Mouse (Mus musculus) limb, embryonic 11.5 days (tissue): ENCODE results near the gene Ankdd1a. TPM values are rescaled to one million over a fixed set of nuclear protein-coding genes. Genes with fewer than 3 reads are reported as not detected.

Experiments used
- ATAC-seq: fragments of 200-750 bp; cut with Nextera tagmentation; 2 replicates; pipeline ENCODE4 v1.8.0; 2017; ENCODE audit warnings: low read depth; ENCODE audit not compliant: insufficient number of reproducible peaks, low FRiP score, low TSS enrichment
- DNase-seq: peaks from one replicate; pipeline ENCODE4 v3.0.0-alpha.2; 2015; ENCODE audit warnings: low spot score
- H3K27ac ChIP-seq: fragments of 300-500 bp; sonication (generic); replicated peaks from 2 replicates; pipeline ENCODE4 v1.5.1; 2014; ENCODE audit warnings: low read depth, mild to moderate bottlenecking, low read length
- H3K27me3 ChIP-seq: fragments of 300-500 bp; sonication (generic); 2 replicates; pipeline ENCODE4 v1.6.1; 2014; ENCODE audit warnings: mild to moderate bottlenecking, low read length, mixed read lengths; ENCODE audit not compliant: control insufficient read depth, insufficient read depth
- H3K36me3 ChIP-seq: fragments of 300-500 bp; sonication (generic); 2 replicates; pipeline ENCODE4 v1.6.1; 2014; ENCODE audit warnings: mild to moderate bottlenecking, low read length, moderate library complexity, mixed read lengths; ENCODE audit not compliant: control insufficient read depth, insufficient read depth
- H3K4me1 ChIP-seq: fragments of 300-500 bp; sonication (generic); 2 replicates; pipeline ENCODE4 v1.6.1; 2014; ENCODE audit warnings: low read length, mixed read lengths; ENCODE audit not compliant: control insufficient read depth, insufficient read depth
- H3K4me2 ChIP-seq: fragments of 300-500 bp; sonication (generic); 2 replicates; pipeline ENCODE4 v1.6.1; 2014; ENCODE audit warnings: low read depth, mild to moderate bottlenecking, moderate library complexity; ENCODE audit not compliant: severe bottlenecking
- H3K4me3 ChIP-seq: fragments of 300-500 bp; sonication (generic); 2 replicates; pipeline ENCODE4 v1.5.1; 2014; ENCODE audit warnings: low read depth, low read length
- H3K9ac ChIP-seq: fragments of 300-500 bp; sonication (generic); 2 replicates; pipeline ENCODE4 v1.6.1; 2014; ENCODE audit warnings: mild to moderate bottlenecking, low read length
- H3K9me3 ChIP-seq: fragments of 300-500 bp; sonication (generic); 2 replicates; pipeline ENCODE4 v1.6.1; 2016; ENCODE audit warnings: low read length; ENCODE audit not compliant: control insufficient read depth
- WGBS: fragments of 180-500 bp; shearing (Covaris S2); extraction: QIAGEN DNeasy Blood & Tissue Kit; methylation state at CpG from one replicate; pipeline ENCODE4 v1.1.7; 2014; 5-methylcytosine and 5-hydroxymethylcytosine counted together
- polyA plus RNA-seq: library from polyadenylated mRNA; unstranded; fragments of >200 nt; fragmentation: Nextera tagmentation; extraction: Ambion mirVana; gene quantifications from 2 replicates; pipeline ENCODE4 v1.2.1, GENCODE M21; 2014

Ankdd1a gene
- polyA plus RNA-seq, 1 experiment from 2014 or later = not detected

DNA sequence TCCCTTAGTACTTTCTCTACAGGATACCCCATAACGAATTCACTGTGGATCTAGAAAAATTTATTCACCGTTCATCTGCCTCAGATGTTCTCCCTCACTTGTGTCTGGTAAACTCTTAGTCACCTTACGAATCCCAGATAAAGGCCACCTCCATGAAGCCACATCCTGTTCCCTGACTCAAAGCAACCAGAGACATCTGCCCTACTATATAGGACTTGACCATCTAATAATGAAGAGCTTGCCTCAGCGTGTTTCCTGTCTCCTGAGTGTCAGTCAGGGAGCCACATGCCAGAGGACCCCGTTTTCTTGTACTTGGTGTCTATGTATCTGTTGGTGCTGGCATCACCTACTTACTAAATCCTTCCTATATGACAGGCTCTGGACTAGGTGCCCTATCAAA lies 29.6 kb upstream of the Ankdd1a start:
- no peaks in the 10 kb centered on the region for H3K27me3 ChIP-seq
- no peak overlapping the region for H3K27ac ChIP-seq
- H3K4me1 ChIP-seq = peaks cover 11% of the 10 kb centered on the region
- no peaks in the 10 kb centered on the region for H3K36me3 ChIP-seq
- H3K4me2 ChIP-seq = no peak overlapping the region
- 87% methylated on average over 5 of the region's 5 CpGs for WGBS
- H3K9ac ChIP-seq = no peak overlapping the region
- no peak for ATAC-seq
- no peak for DNase-seq
- H3K9me3 ChIP-seq = no peaks in the 10 kb centered on the region
- H3K4me3 ChIP-seq = no peak overlapping the region

DNA sequence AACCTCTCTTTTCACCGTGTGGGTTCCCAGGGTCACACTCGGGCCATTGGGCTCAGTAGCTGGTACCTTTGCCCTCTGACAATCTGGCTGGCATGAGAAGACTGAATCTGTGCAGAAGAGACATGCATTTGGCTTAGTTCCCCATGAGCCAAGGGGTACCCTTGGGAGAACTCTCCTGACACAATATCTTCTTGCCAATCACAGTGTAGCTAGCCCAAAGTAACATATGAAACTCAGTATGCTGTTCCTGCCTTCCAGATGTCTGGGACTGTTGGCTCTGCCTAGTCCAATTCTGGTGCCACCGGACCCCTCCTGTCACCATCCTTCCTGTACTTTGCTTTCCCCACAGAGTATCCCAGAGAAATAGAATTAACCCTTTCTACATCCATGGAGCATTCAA lies 29.1 kb upstream of the Ankdd1a start:
- no peak overlapping the region for H3K4me3 ChIP-seq
- no peak overlapping the region for H3K4me2 ChIP-seq
- WGBS = 89% methylated on average over 3 of the region's 3 CpGs
- H3K27ac ChIP-seq = no peak overlapping the region
- DNase-seq = no peak
- H3K4me1 ChIP-seq = peaks cover 10% of the 10 kb centered on the region
- no peak overlapping the region for H3K9ac ChIP-seq
- no peaks in the 10 kb centered on the region for H3K36me3 ChIP-seq
- H3K27me3 ChIP-seq = no peaks in the 10 kb centered on the region
- H3K9me3 ChIP-seq = no peaks in the 10 kb centered on the region
- ATAC-seq = no peak

DNA sequence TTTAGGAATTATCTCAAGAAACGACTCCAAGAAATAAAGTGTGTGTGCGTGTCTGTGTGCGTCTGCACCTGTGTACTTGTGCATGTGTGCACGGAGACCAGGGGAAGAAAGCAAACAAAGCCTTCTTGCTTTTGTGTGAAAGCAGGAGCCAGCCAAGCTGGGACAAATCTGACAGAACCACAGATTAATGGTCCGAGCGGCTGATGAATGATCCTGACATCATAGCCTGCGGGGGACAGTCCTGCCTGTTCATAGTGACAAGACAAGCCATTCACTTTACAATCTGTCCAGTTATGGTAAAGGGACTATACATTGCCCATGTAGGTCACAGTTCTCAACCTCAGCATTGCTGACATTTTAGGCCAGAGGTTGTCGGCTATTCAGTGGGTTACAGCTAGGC lies 28.3 kb upstream of the Ankdd1a start:
- H3K9me3 ChIP-seq = no peaks in the 10 kb centered on the region
- no peak for ATAC-seq
- peaks cover 10% of the 10 kb centered on the region for H3K4me1 ChIP-seq
- H3K27ac ChIP-seq = no peak overlapping the region
- WGBS = 88% methylated on average over 8 of the region's 8 CpGs
- H3K4me3 ChIP-seq = no peak overlapping the region
- no peak overlapping the region for H3K4me2 ChIP-seq
- H3K36me3 ChIP-seq = no peaks in the 10 kb centered on the region
- H3K9ac ChIP-seq = no peak overlapping the region
- no peaks in the 10 kb centered on the region for H3K27me3 ChIP-seq
- no peak for DNase-seq

GRCm38 (mm10) chr9:65547844-65548243 lies 27.9 kb upstream of the Ankdd1a start:
- DNase-seq = no peak
- H3K4me1 ChIP-seq = peaks cover 10% of the 10 kb centered on the region
- H3K9me3 ChIP-seq = no peaks in the 10 kb centered on the region
- H3K27ac ChIP-seq = no peak overlapping the region
- no peaks in the 10 kb centered on the region for H3K27me3 ChIP-seq
- H3K36me3 ChIP-seq = no peaks in the 10 kb centered on the region
- no peak overlapping the region for H3K4me2 ChIP-seq
- no peak for ATAC-seq
- WGBS = 81% methylated on average over 4 of the region's 4 CpGs
- no peak overlapping the region for H3K4me3 ChIP-seq
- H3K9ac ChIP-seq = no peak overlapping the region

GRCm38 (mm10) chr9:65547111-65547510 lies 27.1 kb upstream of the Ankdd1a start:
- WGBS = 86% methylated on average over 5 of the region's 5 CpGs
- H3K27ac ChIP-seq = no peak overlapping the region
- H3K4me2 ChIP-seq = no peak overlapping the region
- H3K4me3 ChIP-seq = no peak overlapping the region
- no peaks in the 10 kb centered on the region for H3K27me3 ChIP-seq
- no peak overlapping the region for H3K9ac ChIP-seq
- H3K9me3 ChIP-seq = no peaks in the 10 kb centered on the region
- no peaks in the 10 kb centered on the region for H3K36me3 ChIP-seq
- peaks cover 10% of the 10 kb centered on the region for H3K4me1 ChIP-seq
- ATAC-seq (no peak), DNase-seq (no peak)

DNA sequence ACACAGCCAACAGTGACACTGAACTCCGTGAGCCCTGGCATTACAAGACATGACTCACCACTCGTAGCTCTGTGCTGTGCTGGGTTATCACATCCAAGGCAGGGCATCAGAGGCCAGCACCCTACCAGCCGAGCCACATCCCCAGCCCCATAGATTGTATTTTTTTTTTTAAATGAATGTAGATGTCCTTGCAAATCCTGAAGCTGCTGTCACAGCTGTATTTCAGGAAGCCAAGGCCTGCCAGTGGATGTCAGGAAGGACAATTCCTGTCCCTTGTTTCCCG lies 26.4 kb upstream of the Ankdd1a start:
- peaks cover 9% of the 10 kb centered on the region for H3K4me1 ChIP-seq

DNA sequence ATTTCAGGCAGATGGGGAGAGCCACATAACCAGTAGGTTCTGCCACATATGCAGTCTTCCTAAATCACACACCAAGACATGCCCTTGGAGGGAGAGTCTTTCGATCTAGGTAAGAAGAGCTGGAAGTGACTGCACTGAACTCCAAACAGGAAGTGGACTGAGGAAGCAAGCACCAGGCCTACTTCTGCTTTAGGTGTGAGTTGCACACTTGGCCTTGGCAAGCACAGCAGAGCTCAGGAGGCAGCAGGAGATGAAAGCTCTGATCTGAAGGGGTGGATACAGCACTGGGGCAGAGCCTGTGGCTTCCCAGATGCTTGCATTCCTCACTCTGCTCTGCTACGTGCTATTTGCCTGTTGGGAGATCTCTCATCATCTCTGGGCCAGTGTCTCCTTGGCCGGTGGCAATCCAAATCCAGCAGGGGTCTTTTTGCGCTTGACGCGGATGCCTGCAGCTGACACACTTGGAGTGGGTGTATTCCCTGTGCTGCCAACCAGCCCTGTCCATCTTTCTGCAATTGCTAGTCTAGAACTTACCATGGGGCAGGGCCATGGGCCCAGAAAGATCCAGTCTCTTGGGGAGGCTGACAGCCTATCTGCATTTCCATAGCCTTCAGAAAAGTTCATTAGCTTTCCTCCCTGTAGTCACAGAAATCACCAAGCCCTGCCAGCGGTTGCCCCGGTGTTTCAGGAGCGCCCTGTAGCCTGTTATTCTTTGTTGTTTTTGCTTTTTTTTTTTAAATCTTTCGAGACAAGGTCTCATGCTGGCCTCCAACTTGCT lies 25.8 kb upstream of the Ankdd1a start:
- H3K27me3 ChIP-seq = no peaks in the 10 kb centered on the region
- ATAC-seq = no peak
- peaks cover 4% of the 10 kb centered on the region for H3K4me1 ChIP-seq
- no peak overlapping the region for H3K4me2 ChIP-seq
- no peak overlapping the region for H3K9ac ChIP-seq
- WGBS = 78% methylated on average over 10 of the region's 10 CpGs
- no peaks in the 10 kb centered on the region for H3K9me3 ChIP-seq
- no peak overlapping the region for H3K27ac ChIP-seq
- H3K4me3 ChIP-seq = no peak overlapping the region
- H3K36me3 ChIP-seq = no peaks in the 10 kb centered on the region
- no peak for DNase-seq

More for the DNA sequence above, 26.4 kb upstream of the Ankdd1a start:
- ATAC-seq (no peak), DNase-seq (no peak)
- Histone ChIP-seq H3K27ac (no peak overlapping the region), H3K4me2 (no peak overlapping the region), H3K4me3 (no peak overlapping the region), H3K9ac (no peak overlapping the region; the same call in 1 of the 2 replicates), H3K9me3 (no peaks in the 10 kb centered on the region), H3K27me3 (no peaks in the 10 kb centered on the region), H3K36me3 (no peaks in the 10 kb centered on the region)
- WGBS = 74% methylated on average over 4 of the region's 4 CpGs

- no peak overlapping the region for H3K4me2 ChIP-seq
- 87% methylated on average over 7 of the region's 7 CpGs for WGBS
- H3K27me3 ChIP-seq = no peaks in the 10 kb centered on the region
- H3K36me3 ChIP-seq = no peaks in the 10 kb centered on the region
- DNase-seq = no peak
- no peak for ATAC-seq
- H3K4me3 ChIP-seq = no peak overlapping the region
- H3K9me3 ChIP-seq = no peaks in the 10 kb centered on the region
- H3K9ac ChIP-seq = no peak overlapping the region
- H3K4me1 ChIP-seq = no peaks in the 10 kb centered on the region
- no peak overlapping the region for H3K27ac ChIP-seq
Measured at GRCm38 (mm10) chr9:65542111-65542524, 22.1 kb upstream of the Ankdd1a start.
